Mouse (Mus musculus): ENCODE data around the gene Rapgef1.

Rapgef1 gene

DNA sequence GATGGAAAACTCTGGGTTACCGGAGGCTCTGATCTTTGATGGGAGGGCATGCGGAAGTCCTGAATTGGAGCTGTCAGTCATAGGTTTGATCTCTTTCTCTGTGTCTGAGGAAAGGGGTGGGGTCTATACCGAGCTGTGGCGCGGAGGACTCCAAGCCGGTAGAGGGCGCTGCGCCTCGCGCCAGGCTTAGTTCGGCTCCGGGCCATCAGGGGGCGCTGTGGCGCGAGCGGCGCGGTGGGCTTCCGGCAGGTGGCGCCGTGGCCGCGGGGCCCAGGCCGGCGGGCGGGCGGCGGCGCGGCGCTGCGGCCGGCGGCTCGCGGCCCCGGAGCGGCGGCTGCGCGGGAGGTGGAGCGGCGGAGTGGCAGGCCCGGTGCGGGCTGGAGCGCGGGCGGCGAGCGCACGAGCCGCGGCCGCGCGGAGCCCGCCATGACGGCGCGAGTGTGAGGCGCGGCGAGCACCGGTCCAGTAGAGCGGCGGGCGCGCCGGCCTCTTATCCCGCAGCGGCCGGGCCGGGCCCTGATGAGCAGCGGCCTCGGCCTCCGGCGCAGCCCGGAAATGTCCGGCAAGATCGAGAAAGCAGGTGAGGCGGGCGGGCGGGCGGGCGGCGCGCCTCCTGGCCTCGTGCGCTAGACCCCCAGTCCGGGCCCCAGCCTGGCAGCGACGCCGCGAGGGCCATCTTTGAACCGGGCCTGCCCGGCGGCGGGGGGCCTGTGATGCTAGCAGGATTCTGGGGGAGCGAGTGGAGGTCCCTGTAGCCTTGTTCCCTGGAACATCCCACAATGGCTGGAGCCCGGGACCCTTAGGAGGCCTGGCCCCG is at the start of gene Rapgef1:
Gene Rapgef1 (plus strand): TSS at position 237 of the 817 bp plus-strand sequence.
- peak; percentile 84 for DNase-seq

GRCm38 (mm10) chr2:29571921-29572700 is 47.4 kb upstream of the Rapgef1 start:
- no peak for DNase-seq

GRCm38 (mm10) chr2:29572811-29573427 is 46.6 kb upstream of the Rapgef1 start:
- no peak for DNase-seq

GRCm38 (mm10) chr2:29573591-29573990 is 45.9 kb upstream of the Rapgef1 start:
- DNase-seq: no peak

GRCm38 (mm10) chr2:29574187-29574586 is 45.3 kb upstream of the Rapgef1 start:
- DNase-seq: no peak

DNA sequence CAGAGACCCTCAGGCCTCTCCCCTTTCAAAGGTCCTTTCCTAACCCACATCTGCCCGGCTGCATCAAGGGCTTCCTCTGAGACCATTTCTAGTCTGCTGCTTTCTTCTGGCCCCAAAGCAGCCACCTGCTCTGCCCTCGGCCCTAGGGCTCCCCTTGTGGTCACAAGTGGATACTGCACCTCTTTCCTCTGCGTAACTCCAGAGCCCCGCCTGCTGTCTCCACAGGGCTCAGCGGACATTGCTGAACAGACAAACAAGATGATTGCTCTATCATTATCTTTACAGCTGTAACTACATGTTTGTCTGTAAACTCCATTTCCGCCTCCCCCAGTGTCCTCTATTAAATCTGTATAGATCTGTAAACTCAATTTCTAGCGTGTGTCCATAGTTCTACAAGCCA is 37.1 kb upstream of the Rapgef1 start:
- peak; percentile 79 for DNase-seq

DNA sequence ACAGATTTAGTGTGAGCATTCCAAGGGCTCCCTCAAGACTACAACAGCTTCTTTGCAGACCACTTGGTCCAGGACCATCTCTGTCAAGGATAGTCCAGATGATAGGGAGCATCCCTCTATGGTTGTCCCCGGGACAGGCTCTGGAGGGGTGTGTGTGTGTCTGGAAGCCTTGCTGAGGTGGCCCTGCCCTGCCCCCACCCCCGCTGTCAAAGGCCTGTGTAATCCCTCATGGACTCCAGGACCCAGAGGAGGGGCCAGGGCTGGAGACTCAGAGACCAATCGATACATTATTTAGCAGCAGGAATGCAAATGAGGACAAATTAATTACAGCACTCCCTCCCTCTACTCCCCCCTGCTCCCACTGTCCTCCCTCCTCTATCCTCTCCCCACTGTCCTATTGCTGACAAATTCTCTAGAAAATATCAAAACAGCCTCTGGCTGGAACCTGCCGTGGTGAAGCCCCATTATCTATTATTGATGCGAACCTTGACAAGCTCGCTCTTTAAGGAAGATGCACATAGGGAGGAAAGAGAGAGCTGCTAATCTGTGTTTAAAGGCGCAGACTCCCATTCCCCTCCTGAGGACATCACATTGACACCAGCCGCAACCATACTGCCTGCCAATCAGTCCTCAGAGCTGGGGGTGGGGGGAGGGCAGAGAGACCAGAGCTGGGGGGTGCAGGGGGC is 33.4 kb upstream of the Rapgef1 start:
- no peak for DNase-seq

DNA sequence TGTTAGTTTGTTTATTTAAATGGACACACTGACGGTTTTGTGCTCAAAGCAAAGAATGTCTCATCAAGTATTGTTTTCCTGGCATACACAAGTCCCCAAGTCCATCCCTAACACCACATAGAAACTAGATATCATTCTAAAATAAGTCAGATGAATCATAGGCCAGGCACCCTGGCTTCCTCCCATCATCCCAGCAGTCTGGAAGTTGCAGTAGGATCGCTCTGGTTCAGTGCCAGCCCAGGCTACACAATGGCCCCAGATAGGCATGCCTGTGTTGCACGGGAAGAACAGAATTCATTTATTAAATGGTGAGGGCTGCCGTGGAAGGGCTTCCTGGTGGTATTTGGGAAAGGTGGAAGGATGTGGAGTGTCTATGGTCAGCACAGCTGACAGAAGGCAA is 31.5 kb upstream of the Rapgef1 start:
- DNase-seq: no peak

- DNase-seq: no peak
Observed at GRCm38 (mm10) chr2:29589266-29589665, 30.3 kb upstream of the Rapgef1 start.

DNA sequence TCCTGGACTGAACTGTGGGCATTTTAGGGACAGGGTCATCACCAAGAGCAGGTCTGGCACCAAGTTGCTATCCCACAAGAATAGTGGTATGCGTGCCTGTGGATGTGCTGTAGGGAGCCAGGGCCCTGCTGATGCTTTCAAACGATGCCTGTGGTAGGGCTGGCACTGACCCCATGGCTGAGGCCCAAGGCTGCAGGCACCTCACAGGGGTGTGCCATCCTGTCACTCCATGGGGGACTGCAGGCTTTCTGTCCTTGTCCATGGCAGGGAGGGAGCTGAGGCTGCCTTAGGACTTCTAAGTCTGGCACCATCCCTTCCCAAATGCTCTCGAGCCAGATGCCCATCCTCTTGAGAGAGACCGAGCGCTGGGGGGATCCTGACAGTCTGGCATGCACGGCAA is 27.9 kb upstream of the Rapgef1 start:
- peak; percentile 76 for DNase-seq

DNA sequence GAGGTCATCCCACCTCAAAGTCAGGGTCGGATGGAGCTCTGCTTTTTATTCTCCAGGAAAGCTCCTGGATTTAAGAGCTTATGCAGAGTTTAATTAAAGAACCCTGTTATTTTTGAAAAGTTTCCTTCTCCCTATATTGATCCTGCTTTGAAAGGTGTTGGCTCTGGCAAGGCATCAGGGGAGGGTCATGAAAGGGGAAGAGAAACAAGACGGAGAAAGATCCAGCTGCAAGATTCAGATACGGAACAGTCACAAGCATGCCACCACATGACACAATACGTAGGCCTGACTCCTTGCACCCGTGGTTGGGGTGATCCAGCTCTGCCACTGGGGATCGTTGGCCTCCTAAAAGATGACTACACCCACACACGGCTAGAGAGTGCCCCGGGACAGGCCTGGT is 27.0 kb upstream of the Rapgef1 start:
- DNase-seq: no peak

DNA sequence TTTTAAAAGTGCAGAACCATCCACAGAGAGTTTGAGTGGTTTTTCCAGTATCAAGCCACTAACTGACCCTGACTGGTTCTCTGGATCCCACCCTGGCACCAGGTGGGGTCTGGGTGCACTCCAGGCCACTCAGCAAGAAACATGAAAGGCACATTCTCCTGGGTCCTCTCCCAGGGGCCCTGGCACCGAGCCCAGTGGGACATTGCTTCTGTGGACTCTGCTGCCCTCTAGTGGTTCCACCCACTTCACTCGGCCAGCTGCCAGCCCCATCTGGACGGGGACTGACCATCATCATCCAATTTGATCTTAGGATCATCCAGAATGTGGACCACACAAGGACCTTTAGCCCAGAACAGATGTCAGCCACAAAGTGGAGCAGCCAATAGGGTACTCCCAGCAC is 15.6 kb upstream of the Rapgef1 start:
- DNase-seq: peak; percentile 68

- DNase-seq: no peak
Observed at GRCm38 (mm10) chr2:29605591-29605990, 13.9 kb upstream of the Rapgef1 start.

- DNase-seq: no peak
Observed at GRCm38 (mm10) chr2:29606460-29606859, 13.1 kb upstream of the Rapgef1 start.

- DNase-seq: no peak
Observed at GRCm38 (mm10) chr2:29617341-29617740, 2.2 kb upstream of the Rapgef1 start.

DNA sequence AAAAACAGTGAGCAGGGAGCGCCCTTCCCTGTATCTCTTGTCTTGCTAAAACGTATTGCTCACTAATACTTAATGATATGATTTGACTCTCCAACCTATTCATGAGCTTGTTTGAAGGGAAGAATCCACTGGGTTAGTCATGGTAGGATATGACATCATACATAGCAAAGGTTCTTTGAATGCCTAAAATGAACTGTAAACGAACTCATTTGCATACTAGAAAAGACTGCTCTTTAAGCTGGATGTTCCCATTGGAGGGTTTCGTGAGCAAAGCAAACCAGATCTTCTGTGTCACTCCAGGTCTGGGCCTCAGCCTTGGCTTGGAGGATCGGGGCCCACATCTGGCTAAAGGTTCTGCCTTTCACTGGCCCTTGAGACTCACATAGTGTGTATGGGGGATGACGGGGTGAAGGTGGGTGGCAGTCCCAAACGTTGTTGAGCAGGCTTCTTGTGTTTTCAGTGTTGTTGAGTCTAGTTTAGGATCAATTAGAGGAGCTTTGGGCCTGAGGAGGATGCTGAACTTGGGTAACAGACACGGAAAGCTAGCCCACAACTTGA is 515 bp upstream of the Rapgef1 start:
- DNase-seq: no peak

- no peak for DNase-seq
Observed at GRCm38 (mm10) chr2:29620301-29620827, 844 bp downstream of the Rapgef1 start.

- DNase-seq: no peak
Observed at GRCm38 (mm10) chr2:29621163-29621562, 1.6 kb downstream of the Rapgef1 start.

GRCm38 (mm10) chr2:29621636-29622035 is 2.1 kb downstream of the Rapgef1 start:
- no peak for DNase-seq

GRCm38 (mm10) chr2:29622126-29623005 is 2.8 kb downstream of the Rapgef1 start:
- no peak for DNase-seq

Measured in cerebellum, adult 11 months (tissue).